Mouse (Mus musculus) adrenal gland, adult 2 months (tissue): ENCODE results near the gene Snrpf. TPM values are rescaled to one million over a fixed set of nuclear protein-coding genes. Genes with fewer than 3 reads are reported as not detected.

Experiments used
- DNase-seq: peaks from one replicate; pipeline ENCODE4 v3.0.0; 2021
- long read RNA-seq: library from polyadenylated mRNA; stranded (forward); transcript quantifications from one replicate; pipeline ENCODE4 v2.0.0, GENCODE M21; 2021
- polyA plus RNA-seq: library from polyadenylated mRNA; depleted of rRNA; stranded (reverse); fragments of >200 nt; gene quantifications from 2 replicates; pipeline ENCODE4 v1.2.3, GENCODE M21; 2012; rRNA removed
- total RNA-seq, 2 experiments: library from RNA; stranded (reverse); gene quantifications; 2 replicates each; pipeline ENCODE4 v1.2.3; 2021

Gene Snrpf
- total RNA-seq, result 10 to 100 TPM; 11.7 to 16.6 TPM
- polyA plus RNA-seq, result 10.6 and 12.5 TPM in 2 replicates
- long read RNA-seq, transcript Snrpf-201 (4 exons, 861 nt), result major isoform, 43 of 46 reads
- long read RNA-seq, partial matches to known transcripts, result 3 of 46 reads
- long read RNA-seq, other reads (novel, unspliced or antisense), result 0 of 46 reads

- peak; percentile 94 for DNase-seq
Observed at GRCm38 (mm10) chr10:93589281-93589848, at the start of gene Snrpf. Gene Snrpf (minus strand): TSS chr10:93589706.

DNA sequence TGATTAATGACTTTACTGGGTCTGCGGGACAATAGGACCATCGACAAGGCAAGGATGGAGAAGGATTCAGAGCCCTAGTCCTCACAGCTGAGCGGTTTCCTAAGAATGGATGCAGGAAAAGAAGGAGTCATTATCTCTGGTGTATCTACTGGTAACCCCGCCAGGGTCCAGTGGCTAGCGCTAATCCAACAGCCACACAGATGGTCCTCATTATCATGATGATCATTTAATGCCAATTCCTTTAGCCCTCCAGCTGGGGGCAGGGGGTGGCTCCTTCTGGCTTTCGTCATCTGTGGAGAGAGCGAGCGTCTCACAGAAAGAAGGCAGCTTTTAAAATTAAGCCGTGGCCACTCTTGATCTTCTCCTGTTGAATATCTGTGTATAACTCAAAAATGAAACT is 46.4 kb upstream of the Snrpf start:
- DNase-seq, result no peak

DNA sequence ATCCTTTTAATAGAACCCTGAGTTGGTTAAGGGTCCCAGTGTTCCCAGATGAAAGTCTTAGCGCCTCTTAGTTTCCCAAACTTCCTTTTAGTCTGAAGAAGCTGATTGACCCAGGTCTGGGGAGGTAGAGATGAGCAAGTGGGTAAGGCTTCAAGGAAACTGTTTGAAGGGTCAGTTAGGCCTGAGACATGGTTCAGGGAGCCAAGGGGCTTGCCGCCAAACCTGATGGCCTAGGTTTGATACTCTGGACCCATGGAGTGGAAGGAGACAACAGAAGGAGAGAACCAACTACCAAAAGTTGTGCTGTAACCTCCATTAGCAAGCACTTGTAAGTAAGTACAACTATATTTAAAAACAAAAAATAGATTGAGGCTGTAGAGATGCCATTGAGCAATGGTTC is 44.5 kb upstream of the Snrpf start:
- no peak for DNase-seq

DNA sequence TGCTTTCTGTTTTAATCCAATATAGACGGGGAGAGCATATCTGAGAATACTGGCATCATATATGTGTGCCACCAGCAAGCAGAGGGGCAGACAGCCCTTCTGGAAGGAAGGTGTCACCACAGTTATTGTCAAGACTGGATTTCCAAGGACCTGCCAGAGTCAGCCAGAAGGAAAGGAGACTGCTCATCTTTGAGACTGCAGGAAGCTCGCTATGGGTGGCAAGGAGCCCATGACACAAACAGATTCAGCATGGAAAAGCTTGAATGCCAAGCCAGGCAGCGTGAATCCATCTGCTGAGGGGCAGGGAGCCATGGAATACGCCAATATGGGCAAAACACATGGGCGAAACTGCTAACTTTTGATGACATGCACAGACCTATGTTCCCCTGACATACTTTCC is 44.1 kb upstream of the Snrpf start:
- DNase-seq, result no peak

GRCm38 (mm10) chr10:93632086-93632485 is 42.6 kb upstream of the Snrpf start:
- DNase-seq, result no peak

DNA sequence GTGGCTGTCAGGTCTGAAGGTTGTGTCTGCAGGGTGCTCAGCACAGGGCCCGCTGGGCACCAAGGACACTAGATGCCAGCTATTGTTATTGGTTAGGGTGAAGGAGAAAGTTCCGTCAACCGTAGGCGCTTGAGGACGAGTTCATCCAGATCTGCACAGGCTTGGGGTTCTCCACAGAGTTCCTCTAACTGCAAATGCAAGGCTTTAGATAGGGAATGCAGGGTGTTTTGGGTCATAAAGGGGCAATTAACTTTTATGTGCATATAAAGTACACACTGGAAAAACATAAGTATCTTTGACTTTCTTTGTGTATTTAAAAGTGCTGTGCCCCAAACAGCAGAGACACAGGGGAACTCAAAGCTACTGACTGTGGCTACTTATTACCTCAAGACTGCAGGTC is 40.8 kb upstream of the Snrpf start:
- no peak for DNase-seq

GRCm38 (mm10) chr10:93624151-93624550 is 34.6 kb upstream of the Snrpf start:
- DNase-seq, result no peak

- DNase-seq, result no peak
Observed at GRCm38 (mm10) chr10:93623725-93624124, 34.2 kb upstream of the Snrpf start.

GRCm38 (mm10) chr10:93620438-93621179 is 31.1 kb upstream of the Snrpf start:
- DNase-seq, result peak; percentile 12

GRCm38 (mm10) chr10:93614850-93615249 is 25.3 kb upstream of the Snrpf start:
- no peak for DNase-seq

DNA sequence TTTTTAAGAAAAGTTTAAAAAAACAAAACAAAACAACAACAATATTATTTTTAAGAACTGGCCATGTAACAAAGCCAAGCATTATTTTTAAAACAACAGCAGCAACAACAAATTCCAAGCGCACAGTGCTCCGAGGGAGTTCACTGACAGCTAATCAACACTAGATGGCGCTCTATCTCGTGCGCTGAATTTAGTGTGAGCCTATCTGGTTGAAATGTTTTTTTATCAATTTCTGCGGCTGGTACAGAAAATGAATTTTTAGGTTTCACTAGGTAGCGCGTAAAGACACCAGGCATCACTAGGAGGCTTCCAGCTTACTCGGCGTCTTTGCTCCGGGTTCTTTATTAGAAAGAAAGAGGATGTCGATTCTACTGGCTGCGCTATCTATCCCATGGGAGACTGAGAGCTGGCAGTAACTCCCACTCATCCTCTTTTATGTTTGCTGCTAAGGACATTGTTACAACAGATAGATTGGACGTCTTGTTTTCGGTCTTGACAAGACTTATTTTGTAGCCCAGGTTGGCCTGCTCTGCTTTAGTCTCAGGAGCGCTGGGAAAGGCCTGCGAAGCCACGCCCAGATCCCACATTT is 22.0 kb upstream of the Snrpf start:
- peak; percentile 25 for DNase-seq

DNA sequence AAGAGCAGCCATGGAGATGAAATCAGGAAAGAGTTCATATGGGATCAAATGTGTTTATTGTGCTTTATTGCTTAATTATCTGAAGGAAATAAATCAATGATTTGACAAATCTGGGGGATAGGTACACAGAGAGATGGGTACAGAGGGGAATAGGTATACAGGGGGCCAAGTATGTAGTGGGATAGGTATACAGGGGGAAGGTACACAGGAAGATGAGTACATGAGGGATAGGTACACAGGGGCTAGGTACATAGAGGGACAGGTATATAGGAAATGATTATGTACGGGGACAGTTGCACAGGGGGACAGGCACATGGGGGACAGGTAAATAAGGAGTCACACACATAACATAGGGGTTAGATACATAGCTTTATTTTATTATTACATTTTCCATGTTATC is 21.4 kb upstream of the Snrpf start:
- no peak for DNase-seq

GRCm38 (mm10) chr10:93609236-93609635 is 19.7 kb upstream of the Snrpf start:
- DNase-seq, result no peak

DNA sequence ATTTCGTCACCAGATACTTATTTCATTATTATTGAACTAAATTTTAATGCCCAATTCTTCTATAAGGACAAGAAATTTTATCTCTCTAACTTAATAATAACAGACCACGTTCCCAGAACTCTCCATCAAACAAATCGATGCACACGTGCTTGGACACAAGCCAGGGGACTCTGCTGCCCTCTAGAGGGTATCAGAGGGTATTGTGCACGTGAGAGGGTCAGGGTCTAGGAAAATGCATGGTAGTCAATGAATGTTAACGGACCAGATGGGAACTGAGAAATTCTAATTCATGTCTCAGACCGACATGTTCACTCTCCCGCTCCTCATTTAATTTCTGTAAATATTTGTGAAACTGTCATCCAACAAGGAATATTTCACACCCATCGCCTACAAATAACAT is 18.5 kb upstream of the Snrpf start:
- DNase-seq, result no peak

DNA sequence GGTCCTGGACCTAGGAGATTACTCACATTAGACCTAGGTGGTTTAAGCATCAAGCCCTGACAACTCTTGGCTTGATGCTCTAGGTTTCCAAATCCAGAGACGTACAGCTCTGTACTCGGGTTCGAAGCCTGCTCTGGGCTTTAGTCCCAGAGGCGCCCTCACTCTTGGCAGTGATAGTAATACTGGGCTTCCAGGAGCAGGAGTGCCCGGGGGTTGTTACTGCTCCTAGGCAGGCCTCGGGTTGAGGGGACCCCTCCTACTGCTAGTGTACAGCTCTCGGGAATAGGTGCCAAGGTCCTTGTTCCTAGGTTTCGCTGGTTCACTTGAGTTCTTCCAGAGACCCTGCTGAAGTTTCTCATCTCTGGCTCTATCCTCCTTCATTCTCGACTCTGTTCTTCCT is 16.8 kb upstream of the Snrpf start:
- DNase-seq, result no peak

DNA sequence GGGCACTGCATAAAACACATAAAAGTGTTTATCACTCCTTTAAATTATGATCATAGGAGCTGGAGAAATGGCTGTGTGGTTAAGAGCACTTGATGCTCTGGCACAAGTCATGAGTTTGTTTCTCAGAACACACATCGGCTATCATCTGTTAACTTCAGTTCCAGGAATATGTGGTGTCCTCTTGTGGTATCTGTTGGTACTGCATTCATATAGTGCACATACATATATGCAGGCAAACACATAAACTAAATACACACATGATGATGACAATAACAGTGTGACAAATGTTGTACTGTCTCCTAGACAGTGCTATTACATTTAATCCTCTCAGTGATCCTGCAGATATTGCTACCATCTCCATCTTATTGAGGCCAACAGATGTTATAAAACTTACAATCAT is 13.8 kb upstream of the Snrpf start:
- DNase-seq, result no peak

DNA sequence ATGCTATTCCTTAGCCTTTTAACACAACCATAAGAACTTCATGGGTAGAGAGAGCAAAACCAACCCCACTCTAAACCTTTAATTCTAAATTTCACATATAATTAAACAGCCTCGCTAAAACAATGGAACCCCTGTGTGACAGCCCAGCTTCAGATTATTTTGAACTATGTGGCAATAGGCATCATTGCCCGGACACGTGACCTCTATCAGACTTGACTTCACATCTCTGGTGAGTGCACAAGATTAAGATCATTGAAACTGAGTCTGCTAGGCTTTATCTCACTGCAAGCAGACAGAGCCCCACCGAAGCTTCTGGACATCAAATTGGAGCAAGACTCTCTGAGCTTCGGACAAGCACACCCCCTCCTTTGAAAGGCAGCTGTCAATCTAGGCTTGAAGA is 12.8 kb upstream of the Snrpf start:
- DNase-seq, result no peak

DNA sequence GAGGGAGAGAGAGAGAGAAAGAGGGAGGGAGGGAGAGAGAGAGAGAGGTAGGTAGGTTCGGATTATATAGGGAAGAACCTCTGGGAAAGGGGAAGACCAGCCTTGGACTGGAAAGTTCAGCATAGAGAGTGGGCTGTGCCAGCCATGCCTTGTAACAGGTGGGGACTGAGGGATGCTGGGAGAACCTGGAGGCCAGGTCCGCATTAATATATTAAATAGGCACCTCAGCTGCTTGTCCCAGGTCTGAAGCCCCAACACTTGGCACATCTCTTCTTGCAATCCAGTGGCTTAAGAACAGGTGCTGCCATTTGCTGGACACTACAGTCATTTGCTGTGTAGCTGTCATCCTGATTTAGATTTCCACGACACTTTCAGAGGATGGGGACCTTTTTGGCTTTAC is 7.1 kb upstream of the Snrpf start:
- no peak for DNase-seq

- DNase-seq, result peak; percentile 66
Observed at GRCm38 (mm10) chr10:93595831-93596230, 6.3 kb upstream of the Snrpf start.

GRCm38 (mm10) chr10:93594022-93594482 is 4.5 kb upstream of the Snrpf start:
- peak; percentile 83 for DNase-seq

DNA sequence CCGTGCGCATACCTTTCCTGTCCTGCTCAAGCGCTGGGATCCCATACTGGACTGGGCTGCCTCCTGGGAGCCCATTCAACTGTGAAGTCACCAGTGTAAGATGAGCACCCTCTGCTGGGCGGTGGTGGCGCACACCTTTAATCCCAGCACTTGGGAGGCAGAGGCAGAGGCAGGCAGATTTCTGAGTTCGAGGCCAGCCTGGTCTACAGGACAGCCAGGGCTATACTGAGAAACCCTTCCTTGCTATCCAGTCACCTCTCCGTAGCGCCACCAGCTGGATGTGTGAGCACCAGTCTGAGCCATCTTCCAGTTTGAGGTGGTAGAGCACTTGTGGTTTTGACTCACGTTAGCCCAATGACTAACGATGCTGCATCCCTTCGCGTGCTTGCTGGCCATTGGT is 3.0 kb upstream of the Snrpf start:
- DNase-seq, result peak; percentile 28

- no peak for DNase-seq
Observed at GRCm38 (mm10) chr10:93588796-93589195, 710 bp downstream of the Snrpf start.

- peak; percentile 75 for DNase-seq
Observed at GRCm38 (mm10) chr10:93577271-93577886, 12.1 kb downstream of the Snrpf start.
